Comparison of ENCODE assay signal across 9 mouse cellular contexts in the genomic region with DNA sequence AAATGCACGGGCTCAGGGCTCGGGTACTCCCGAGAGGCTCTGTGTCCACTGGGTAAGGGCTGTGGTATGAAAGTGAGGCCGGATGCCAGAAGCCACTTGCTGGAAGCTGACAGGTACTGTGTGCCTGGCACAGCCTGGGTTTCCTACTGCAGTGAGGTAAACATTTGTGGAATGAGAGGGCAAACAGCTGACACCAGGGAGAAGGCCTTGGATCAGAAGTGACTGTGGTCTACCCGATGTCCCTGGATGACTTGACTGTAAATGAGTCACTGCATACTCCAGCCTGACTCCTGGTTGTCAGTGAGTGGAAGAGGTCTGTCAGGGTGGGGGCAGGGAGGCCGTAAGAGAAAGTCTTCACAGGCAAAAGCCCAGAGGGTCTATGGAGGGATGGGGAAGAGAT. TPM values are rescaled to one million over a fixed set of nuclear protein-coding genes. Genes with fewer than 3 reads are reported as not detected.
DNase-seq lines count a peak whose midpoint lies in the region; ATAC-seq lines count a peak whose summit lies in the region.
"Had no signal": no experiment of that assay in that cellular context is flagged by ENCODE, and none has a peak within 500 bp of the region (broad histone marks: within the 10 kb centered on the region; RNA-seq: fewer than 3 reads in every experiment).

No protein-coding gene starts in this region.

- peak overlapping the region; percentile 43; the same call in 1 of the 2 replicates for H3K27ac ChIP-seq in heart, embryonic 16.5 days (ENCODE audit: low read length)
- H3K27ac ChIP-seq in lung, embryonic 16.5 days (ENCODE audit: low read length) = no peak overlapping the region
- H3K27ac ChIP-seq: hindbrain, postnatal 0 days had no signal

- H3K4me2 ChIP-seq in heart, embryonic 16.5 days (ENCODE audit: low read depth, low read length) = no peak overlapping the region
- no peak overlapping the region for H3K4me2 ChIP-seq in lung, embryonic 16.5 days (ENCODE audit: low read depth, low read length)

- H3K4me1 ChIP-seq in heart, embryonic 16.5 days (ENCODE audit: control insufficient read depth, insufficient read depth, low read length) = peaks cover 17% of the 10 kb centered on the region
- 0 out of 2 replicates have a peak, but pooled peaks cover 3% of the 10 kb centered on the region for H3K4me1 ChIP-seq in lung, embryonic 16.5 days (replicated peaks; ENCODE audit: control insufficient read depth, insufficient read depth, low read length)

- intact Hi-C loops in heart, postnatal 25 days (cut with DNase I) = loop anchor here (10.0 kb wide), 1 partner anchor 271 kb away; no protein-coding TSS in a partner anchor

- H3K4me3 ChIP-seq in heart, embryonic 16.5 days (ENCODE audit: low read length) = no peak overlapping the region
- no peak overlapping the region for H3K4me3 ChIP-seq in lung, embryonic 16.5 days (ENCODE audit: low read length)

- no peaks in the 10 kb centered on the region for H3K27me3 ChIP-seq in heart, embryonic 16.5 days (ENCODE audit: control insufficient read depth, insufficient read depth, low read length)
- no peaks in the 10 kb centered on the region for H3K27me3 ChIP-seq in lung, embryonic 16.5 days (ENCODE audit: control insufficient read depth, insufficient read depth, low read depth, low read length)

- no peaks in the 10 kb centered on the region for H3K36me3 ChIP-seq in heart, embryonic 16.5 days (ENCODE audit: control insufficient read depth, insufficient read depth)
- no peaks in the 10 kb centered on the region for H3K36me3 ChIP-seq in lung, embryonic 16.5 days (ENCODE audit: control insufficient read depth, insufficient read depth, low read length)

- peak; percentile 57 for ATAC-seq in heart, embryonic 16.5 days (replicated peaks; ENCODE audit: extremely low read depth, insufficient read depth, low FRiP score)
- ATAC-seq in lung, embryonic 16.5 days (ENCODE audit: low read depth) = peak; percentile 24; the same call in 1 of the 2 replicates
- ATAC-seq: hindbrain, postnatal 0 days had no signal

- H3K9me3 ChIP-seq in heart, embryonic 16.5 days (replicated peaks; ENCODE audit: control insufficient read depth, low read length) = no peaks in the 10 kb centered on the region
- no peaks in the 10 kb centered on the region for H3K9me3 ChIP-seq in lung, embryonic 16.5 days (ENCODE audit: control insufficient read depth, low read length)

- peak; percentile 59 to 72 for DNase-seq in heart, adult 18-20 months
- DNase-seq in heart, postnatal 25 days (ENCODE audit: low spot score) = no peak
- DNase-seq in adrenal gland, adult 2 months = peak; percentile 88
- DNase-seq in ovary, postnatal 10 days (ENCODE audit: low spot score) = no peak
- DNase-seq in layer of hippocampus, postnatal 10 days (ENCODE audit: low spot score in 2 of 2) = no peak
- no peak for DNase-seq in neural tube, embryonic 10.5 days (ENCODE audit: extremely low spot score, low spot score)

- WGBS in heart, embryonic 16.5 days = 41% methylated on average over 6 of the region's 6 CpGs
- WGBS in lung, embryonic 16.5 days = 54% methylated on average over 6 of the region's 6 CpGs

- H3K9ac ChIP-seq in heart, embryonic 16.5 days (ENCODE audit: low read length) = no peak overlapping the region
- H3K9ac ChIP-seq in lung, embryonic 16.5 days (ENCODE audit: low read length) = no peak overlapping the region

RNA-seq across cellular contexts. Expression of a gene that starts 27.2 kb away (rescaled TPM):
- 1 to 10 TPM; 1.7 to 2.1 TPM for total RNA-seq in heart, adult 18-20 months (2021)
- total RNA-seq in heart, postnatal 25 days (2021) = 1 to 10 TPM; 1.1 to 2.1 TPM
- total RNA-seq in adrenal gland, adult 2 months (2021) = 1 to 10 TPM; 3.4 to 8.7 TPM
- 8.6 and 8.8 TPM in 2 replicates for polyA plus RNA-seq in adrenal gland, adult 2 months (2012; rRNA removed)
- polyA plus RNA-seq in heart, embryonic 16.5 days (2015; fragmentation: Nextera tagmentation; extraction: Ambion mirVana) = 6.7 and 7.7 TPM in 2 replicates
- polyA plus RNA-seq in lung, embryonic 16.5 days (2015; fragmentation: Nextera tagmentation; extraction: Ambion mirVana) = 7.3 and 7.8 TPM in 2 replicates
- 1 to 10 TPM in 1 of 2 experiments, under 1 TPM in 1; 0.83 to 1.1 TPM for total RNA-seq in layer of hippocampus, postnatal 10 days (2021)

RNA-seq across cellular contexts. Expression of a gene that starts 50.9 kb away (rescaled TPM):
- total RNA-seq in heart, adult 18-20 months (2021) = 100 to 1,000 TPM in 1 of 2 experiments, 10 to 100 TPM in 1; 94.8 to 102 TPM
- 100 to 1,000 TPM; 104 to 106 TPM for total RNA-seq in heart, postnatal 25 days (2021)
- total RNA-seq in adrenal gland, adult 2 months (2021) = 100 to 1,000 TPM; 184 to 288 TPM
- 159 and 246 TPM in 2 replicates for polyA plus RNA-seq in adrenal gland, adult 2 months (2012; rRNA removed)
- polyA plus RNA-seq in heart, embryonic 16.5 days (2015; fragmentation: Nextera tagmentation; extraction: Ambion mirVana) = 41.1 and 41.5 TPM in 2 replicates
- 35.9 and 36.2 TPM in 2 replicates for polyA plus RNA-seq in lung, embryonic 16.5 days (2015; fragmentation: Nextera tagmentation; extraction: Ambion mirVana)
- total RNA-seq in layer of hippocampus, postnatal 10 days (2021) = 100 to 1,000 TPM; 164 to 180 TPM

Comparison
In these comparisons a context has a peak if more than half of its experiments do, and no peak if none do; other contexts are left out.
1. DNase-seq: peak in heart, adult 18-20 months (2 of 2) and adrenal gland, adult 2 months (single experiment); none in heart, postnatal 25 days (single experiment), ovary, postnatal 10 days (single experiment), layer of hippocampus, postnatal 10 days (0 of 2) and neural tube, embryonic 10.5 days (single experiment).